Mouse (Mus musculus) heart, postnatal 25 days (tissue): Measurements from ENCODE around the gene Folr1. TPM values are rescaled to one million over a fixed set of nuclear protein-coding genes. Genes with fewer than 3 reads are reported as not detected.
A peak's percentile ranks its signal among the peaks of the same experiment; 100 is the strongest.

Experiments
- DNase-seq: peaks from one replicate; pipeline ENCODE4 v3.0.0; 2022; ENCODE audit warnings: low spot score
- intact Hi-C: fragments of 180-260 bp; cut with DNase I; formaldehyde crosslinking; loops from one replicate; pipeline ENCODE4 v1.15.1; 2025
- total RNA-seq, 2 experiments: library from RNA; stranded (reverse); gene quantifications; 2 replicates each; pipeline ENCODE4 v1.2.3; 2021

The Folr1 gene
- total RNA-seq, 2 experiments from 2014 or later = 0.26 to 0.59 TPM

- DNase-seq = no peak
- intact Hi-C loops = no loop called here
These were observed 5.4 kb upstream of the Folr1 start for GRCm38 (mm10) chr7:101875978-101876377.

GRCm38 (mm10) chr7:101871296-101871695 lies 708 bp upstream of the Folr1 start:
- intact Hi-C loops = no loop called here
- DNase-seq = no peak

- no peak for DNase-seq
- intact Hi-C loops = no loop called here
These were observed 1.5 kb downstream of the Folr1 start for GRCm38 (mm10) chr7:101869163-101869500.

GRCm38 (mm10) chr7:101868241-101869162 lies 2.1 kb downstream of the Folr1 start:
- DNase-seq = no peak
- intact Hi-C loops = no loop called here

- intact Hi-C loops = no loop called here
- DNase-seq = no peak
These were observed 3.1 kb downstream of the Folr1 start for GRCm38 (mm10) chr7:101867482-101867881.

- DNase-seq = no peak
- intact Hi-C loops = no loop called here
These were observed 3.9 kb downstream of the Folr1 start for GRCm38 (mm10) chr7:101866491-101867265.

GRCm38 (mm10) chr7:101863415-101863814 lies 7.2 kb downstream of the Folr1 start, which contains the start of gene Anapc15:
Gene Anapc15 (plus strand): TSS chr7:101863715.
- no peak for DNase-seq
- intact Hi-C loops = no loop called here

- no peak for DNase-seq
- intact Hi-C loops = no loop called here
These were observed 8.3 kb downstream of the Folr1 start for GRCm38 (mm10) chr7:101862291-101862690.

- intact Hi-C loops = no loop called here
- no peak for DNase-seq
These were observed 9.6 kb downstream of the Folr1 start for GRCm38 (mm10) chr7:101860978-101861377.

GRCm38 (mm10) chr7:101858362-101858761 lies 12.2 kb downstream of the Folr1 start:
- intact Hi-C loops = no loop called here
- no peak for DNase-seq

- DNase-seq = no peak
- intact Hi-C loops = no loop called here
These were observed 13.5 kb downstream of the Folr1 start, which contains the start of gene Folr2 for GRCm38 (mm10) chr7:101857094-101857493. Gene Folr2 (minus strand): TSS chr7:101857194.

- no peak for DNase-seq
- intact Hi-C loops = no loop called here
These were observed 16.8 kb downstream of the Folr1 start for GRCm38 (mm10) chr7:101853816-101854215.

GRCm38 (mm10) chr7:101852846-101853245 lies 17.7 kb downstream of the Folr1 start:
- intact Hi-C loops = no loop called here
- DNase-seq = no peak

GRCm38 (mm10) chr7:101851689-101852088 lies 18.9 kb downstream of the Folr1 start:
- intact Hi-C loops = no loop called here
- no peak for DNase-seq

- DNase-seq = no peak
- intact Hi-C loops = no loop called here
These were observed 22.7 kb downstream of the Folr1 start for GRCm38 (mm10) chr7:101847934-101848333.

- no peak for DNase-seq
- intact Hi-C loops = no loop called here
These were observed 26.4 kb downstream of the Folr1 start for GRCm38 (mm10) chr7:101844186-101844585.

- intact Hi-C loops = loop anchor here (2.0 to 5.0 kb wide), 3 partner anchors 15 to 161 kb away; partner anchors contain the start of gene Tomt
- peak; percentile 89 for DNase-seq
These were observed 32.7 kb downstream of the Folr1 start, which contains the start of gene Inppl1 for GRCm38 (mm10) chr7:101837606-101838471. Gene Inppl1 (minus strand): TSS chr7:101838229.

GRCm38 (mm10) chr7:101837154-101837605 lies 33.4 kb downstream of the Folr1 start:
- intact Hi-C loops = loop anchor here (2.0 to 5.0 kb wide), 3 partner anchors 14 to 160 kb away; partner anchors contain the start of gene Tomt
- no peak for DNase-seq
